Mouse (Mus musculus): Measurements from ENCODE around the gene D930007J09Rik.

DNA sequence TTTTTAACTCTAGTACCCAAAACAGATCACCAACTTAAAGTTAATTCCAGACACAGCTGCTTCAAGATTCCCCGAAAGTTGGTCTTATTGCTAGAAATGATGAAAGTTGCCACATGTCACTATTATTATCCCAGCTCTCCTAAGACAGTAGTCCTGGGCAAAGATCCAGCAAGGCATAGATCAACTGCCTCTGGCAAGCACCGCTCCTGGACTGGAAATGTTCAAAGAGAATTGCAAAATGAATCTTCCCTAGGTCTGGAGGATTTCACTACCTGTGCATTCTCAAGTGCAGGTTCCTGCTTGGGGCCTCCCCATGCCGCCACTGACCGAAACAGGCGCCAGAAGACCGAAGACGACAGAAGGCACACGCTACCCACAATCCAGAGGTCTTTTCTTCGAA is 26.8 kb downstream of the D930007J09Rik start:
- TF ChIP-seq CTCF (IDR thresholded peaks at IDR 0.05; ENCODE audit: insufficient read depth, low read depth, low read length) (no peak), POLR2A (IDR thresholded peaks at IDR 0.05; ENCODE audit: insufficient read depth, low read depth, low read length) (no peak)
